Mouse (Mus musculus) hindbrain, embryonic 16.5 days (tissue): ENCODE results near the gene Wdr46. TPM values are rescaled to one million over a fixed set of nuclear protein-coding genes. Genes with fewer than 3 reads are reported as not detected.

ENCODE experiments used
- ATAC-seq: fragments of 200-750 bp; cut with Nextera tagmentation; 2 replicates; pipeline ENCODE4 v1.8.0; 2017; ENCODE audit warnings: moderate TSS enrichment, moderate library complexity
- H3K27ac ChIP-seq: fragments of 300-500 bp; sonication (generic); 2 replicates; pipeline ENCODE4 v1.5.1; 2014; ENCODE audit warnings: low read depth, mild to moderate bottlenecking, control low read depth, low read length, moderate library complexity
- H3K27me3 ChIP-seq: fragments of 300-500 bp; sonication (generic); replicated peaks from 2 replicates; pipeline ENCODE4 v1.6.1; 2014; ENCODE audit warnings: low read length; ENCODE audit not compliant: control insufficient read depth, insufficient read depth
- H3K36me3 ChIP-seq: fragments of 300-500 bp; sonication (generic); 2 replicates; pipeline ENCODE4 v1.6.1; 2014; ENCODE audit warnings: mild to moderate bottlenecking, low read length, moderate library complexity, mixed read lengths; ENCODE audit not compliant: control insufficient read depth, insufficient read depth
- H3K4me1 ChIP-seq: fragments of 300-500 bp; sonication (generic); 2 replicates; pipeline ENCODE4 v1.6.1; 2014; ENCODE audit warnings: low read depth, low read length; ENCODE audit not compliant: control insufficient read depth, insufficient read depth
- H3K4me2 ChIP-seq: fragments of 300-500 bp; sonication (generic); 2 replicates; pipeline ENCODE4 v1.6.1; 2014; ENCODE audit warnings: mild to moderate bottlenecking, low read length, control low read depth, moderate library complexity
- H3K4me3 ChIP-seq: fragments of 300-500 bp; sonication (generic); 2 replicates; pipeline ENCODE4 v1.5.1; 2014; ENCODE audit warnings: mild to moderate bottlenecking, low read length, control low read depth, moderate library complexity
- H3K9ac ChIP-seq: fragments of 300-500 bp; sonication (generic); 2 replicates; pipeline ENCODE4 v1.6.1; 2014; ENCODE audit warnings: low read depth, mild to moderate bottlenecking, control low read depth, low read length, moderate library complexity
- H3K9me3 ChIP-seq: fragments of 300-500 bp; sonication (generic); 2 replicates; pipeline ENCODE4 v1.6.1; 2014; ENCODE audit warnings: mild to moderate bottlenecking, low read length, moderate library complexity; ENCODE audit not compliant: control insufficient read depth
- WGBS: fragments of 180-500 bp; shearing (Covaris S2); extraction: QIAGEN DNeasy Blood & Tissue Kit; methylation state at CpG from one replicate; pipeline ENCODE4 v1.1.7; 2014; 5-methylcytosine and 5-hydroxymethylcytosine counted together
- polyA plus RNA-seq: library from polyadenylated mRNA; unstranded; fragments of >200 nt; fragmentation: Nextera tagmentation; extraction: Ambion mirVana; gene quantifications from 2 replicates; pipeline ENCODE4 v1.2.1, GENCODE M21; 2015

The Wdr46 gene
- polyA plus RNA-seq, 1 experiment from 2014 or later, result 20.7 TPM

DNA sequence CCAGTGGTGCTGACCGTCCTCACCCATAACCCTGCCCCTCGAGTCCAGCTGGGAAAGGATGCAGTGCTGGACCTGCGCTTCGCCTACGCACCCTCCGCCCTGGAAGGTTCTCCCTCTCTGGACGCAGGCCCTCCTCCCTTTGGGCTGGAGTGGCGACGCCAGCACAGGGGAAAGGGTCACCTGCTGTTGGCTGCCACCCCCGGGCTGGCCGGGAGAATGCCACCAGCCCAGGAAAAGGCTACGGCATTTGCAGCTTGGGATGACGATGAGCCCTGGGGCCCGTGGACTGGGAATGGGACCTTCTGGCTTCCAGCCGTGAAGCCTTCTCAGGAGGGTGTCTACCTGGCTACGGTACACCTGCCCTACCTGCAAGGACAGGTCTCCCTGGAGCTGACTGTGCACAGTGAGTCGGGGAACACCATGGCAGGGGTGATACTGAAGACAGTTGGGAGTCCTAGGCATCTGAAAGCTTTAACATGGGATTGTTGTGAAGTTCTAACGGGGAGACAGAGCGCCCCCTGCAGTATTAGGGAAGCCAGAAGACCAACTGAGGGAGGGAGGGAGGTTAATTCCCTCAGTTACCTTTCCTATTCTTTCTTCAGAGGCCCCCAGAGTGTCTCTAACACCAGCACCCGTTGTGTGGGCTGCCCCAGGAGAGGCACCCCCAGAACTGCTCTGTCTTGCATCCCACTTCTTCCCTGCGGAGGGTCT, 14.9 kb upstream of the Wdr46 start:
- Histone ChIP-seq H3K9ac (no peak overlapping the region), H3K4me2 (no peak overlapping the region), H3K27me3 (no peaks in the 10 kb centered on the region), H3K9me3 (no peaks in the 10 kb centered on the region), H3K4me3 (no peak overlapping the region), H3K27ac (no peak overlapping the region), H3K36me3 (no peaks in the 10 kb centered on the region), H3K4me1 (peaks cover 6% of the 10 kb centered on the region)
- WGBS, result 85% methylated on average over 21 of the region's 21 CpGs
- no peak for ATAC-seq

DNA sequence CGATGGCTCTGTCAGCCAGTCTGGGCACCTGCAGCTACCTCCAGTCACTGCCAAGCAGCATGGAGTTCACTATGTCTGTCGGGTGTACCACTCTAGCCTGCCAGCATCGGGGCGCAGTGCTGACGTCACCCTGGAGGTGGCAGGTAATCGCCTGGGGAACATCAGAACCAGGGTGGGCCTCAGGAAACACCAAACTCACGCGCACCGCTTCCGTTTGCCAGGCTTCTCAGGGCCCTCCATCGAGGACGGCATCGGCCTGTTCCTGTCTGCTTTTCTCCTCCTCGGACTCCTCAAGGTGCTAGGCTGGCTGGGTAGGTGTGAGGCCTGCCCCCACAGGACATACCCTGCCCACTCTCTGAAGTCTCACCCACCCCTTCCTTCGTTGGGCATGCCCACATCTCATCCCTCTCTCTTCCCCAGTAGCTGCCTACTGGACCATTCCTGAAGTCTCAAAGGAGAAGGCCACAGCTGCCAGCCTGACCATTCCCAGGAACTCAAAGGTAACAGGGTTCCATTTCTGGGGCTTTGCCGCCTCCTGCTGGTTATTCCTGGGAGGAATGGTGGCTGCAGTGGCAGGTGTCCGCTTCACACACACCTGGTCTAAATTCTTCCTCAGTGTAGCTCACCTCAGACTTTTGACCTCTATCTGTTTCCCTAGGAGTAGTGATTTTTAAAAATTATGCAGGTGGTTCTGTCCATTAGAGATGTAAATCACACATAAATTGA, 14.1 kb upstream of the Wdr46 start:
- Histone ChIP-seq H3K4me1 (peaks cover 10% of the 10 kb centered on the region), H3K9me3 (no peaks in the 10 kb centered on the region), H3K4me3 (no peak overlapping the region), H3K27me3 (no peaks in the 10 kb centered on the region), H3K27ac (no peak overlapping the region), H3K4me2 (no peak overlapping the region), H3K9ac (no peak overlapping the region), H3K36me3 (no peaks in the 10 kb centered on the region)
- WGBS, result 74% methylated on average over 17 of the region's 17 CpGs
- ATAC-seq, result no peak

DNA sequence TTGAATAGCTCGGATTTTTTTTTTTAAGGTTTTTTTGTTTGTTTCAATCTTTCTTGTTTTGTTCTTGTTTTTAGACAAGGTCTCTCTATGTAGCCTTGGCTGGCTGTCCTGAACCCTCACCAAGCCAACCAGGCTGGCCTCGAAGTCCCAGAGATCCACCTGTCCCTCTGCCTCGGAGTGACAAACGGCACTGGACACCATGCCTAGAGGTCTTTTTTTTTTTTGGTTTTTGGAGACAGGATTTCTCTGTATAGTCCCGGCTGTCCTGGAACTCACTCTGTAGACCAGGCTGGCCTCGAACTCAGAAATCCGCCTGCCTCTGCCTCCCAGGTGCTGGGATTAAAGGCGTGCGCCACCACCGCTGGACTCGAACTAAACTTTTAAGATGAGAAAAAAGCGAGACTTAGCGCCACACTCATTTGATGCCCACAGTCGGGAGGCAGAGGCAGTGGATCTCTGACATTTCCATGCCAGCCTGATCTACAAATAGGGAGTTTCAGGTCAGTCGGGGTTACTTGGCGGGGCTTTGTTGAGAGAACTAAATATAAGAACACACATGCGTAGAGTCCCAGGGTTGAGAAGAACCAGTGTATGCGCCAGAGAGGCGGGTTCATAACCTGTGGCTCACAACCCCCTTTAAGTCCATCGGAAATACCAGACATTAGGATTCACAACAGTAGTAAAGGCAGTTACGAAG, 12.1 kb upstream of the Wdr46 start:
- 64% methylated on average over 21 of the region's 21 CpGs for WGBS
- peaks cover 6% of the 10 kb centered on the region for H3K36me3 ChIP-seq
- H3K4me3 ChIP-seq, result peak overlapping the region; percentile 73
- H3K27me3 ChIP-seq, result no peaks in the 10 kb centered on the region
- peak overlapping the region; percentile 92 for H3K4me2 ChIP-seq
- H3K4me1 ChIP-seq, result peaks cover 12% of the 10 kb centered on the region
- peak overlapping the region; percentile 74 for H3K9ac ChIP-seq
- no peak overlapping the region; the same call in 1 of the 2 replicates for H3K27ac ChIP-seq
- ATAC-seq, result no peak
- no peaks in the 10 kb centered on the region for H3K9me3 ChIP-seq

DNA sequence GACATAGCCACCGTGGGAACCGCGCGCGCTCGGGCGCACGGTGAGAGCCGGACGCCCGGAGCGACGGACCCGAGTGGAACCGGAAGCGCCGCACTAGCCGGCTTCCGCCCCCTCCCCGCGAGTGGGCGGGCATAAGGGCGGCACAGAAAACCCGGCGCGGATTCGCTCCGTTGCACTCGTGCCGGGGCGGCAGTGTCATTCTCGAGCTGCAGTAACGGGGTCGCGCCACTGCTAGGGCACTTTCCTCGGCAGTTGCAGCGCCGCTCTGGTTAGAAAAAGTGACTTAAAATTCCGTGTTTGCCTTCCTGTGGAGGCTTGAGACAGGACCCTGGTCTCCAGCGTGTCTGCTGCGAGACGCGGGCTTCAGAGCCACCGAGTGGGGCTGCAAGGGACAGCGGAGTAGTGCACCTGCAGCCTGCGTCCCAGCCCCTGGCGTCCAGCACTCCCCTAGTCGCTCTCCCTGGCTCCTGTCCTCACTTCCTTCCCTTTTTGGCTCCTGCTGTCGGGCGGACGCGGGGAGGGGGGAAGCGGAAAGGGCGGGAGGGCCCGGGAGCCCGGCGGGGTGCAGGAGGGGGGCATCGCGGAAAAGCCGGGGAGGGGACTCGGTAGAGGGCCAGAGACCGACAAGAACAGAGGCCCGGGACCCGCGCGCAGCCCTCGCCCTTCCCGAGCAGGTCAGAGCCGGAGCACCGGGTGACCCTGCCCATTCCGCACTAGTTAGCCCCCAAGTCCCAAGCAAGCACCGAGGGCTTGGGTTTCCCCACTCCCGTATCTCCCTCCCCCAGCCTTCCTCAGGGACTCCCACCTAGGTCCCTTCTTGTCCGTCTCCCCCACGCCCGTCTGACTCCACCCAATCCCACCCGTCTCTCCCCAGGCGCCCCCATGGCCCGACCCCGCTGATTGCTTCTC, 10.8 kb upstream of the Wdr46 start, which contains the start of gene Rgl2:
Rgl2 (plus strand) TSS at position 173 of the 909 bp plus-strand sequence.
- under 1% methylated on average over 78 of the region's 80 CpGs for WGBS
- ATAC-seq, result peak; percentile 88
- Histone ChIP-seq H3K4me1 (peaks cover 12% of the 10 kb centered on the region), H3K4me2 (peak within 1 kb of the TSS; percentile 92), H3K36me3 (peaks cover 6% of the 10 kb centered on the region), H3K27ac (peak within 1 kb of the TSS; percentile 90), H3K9me3 (no peaks in the 10 kb centered on the region), H3K4me3 (peak within 1 kb of the TSS; percentile 73), H3K27me3 (no peaks in the 10 kb centered on the region), H3K9ac (peak within 1 kb of the TSS; percentile 86)

DNA sequence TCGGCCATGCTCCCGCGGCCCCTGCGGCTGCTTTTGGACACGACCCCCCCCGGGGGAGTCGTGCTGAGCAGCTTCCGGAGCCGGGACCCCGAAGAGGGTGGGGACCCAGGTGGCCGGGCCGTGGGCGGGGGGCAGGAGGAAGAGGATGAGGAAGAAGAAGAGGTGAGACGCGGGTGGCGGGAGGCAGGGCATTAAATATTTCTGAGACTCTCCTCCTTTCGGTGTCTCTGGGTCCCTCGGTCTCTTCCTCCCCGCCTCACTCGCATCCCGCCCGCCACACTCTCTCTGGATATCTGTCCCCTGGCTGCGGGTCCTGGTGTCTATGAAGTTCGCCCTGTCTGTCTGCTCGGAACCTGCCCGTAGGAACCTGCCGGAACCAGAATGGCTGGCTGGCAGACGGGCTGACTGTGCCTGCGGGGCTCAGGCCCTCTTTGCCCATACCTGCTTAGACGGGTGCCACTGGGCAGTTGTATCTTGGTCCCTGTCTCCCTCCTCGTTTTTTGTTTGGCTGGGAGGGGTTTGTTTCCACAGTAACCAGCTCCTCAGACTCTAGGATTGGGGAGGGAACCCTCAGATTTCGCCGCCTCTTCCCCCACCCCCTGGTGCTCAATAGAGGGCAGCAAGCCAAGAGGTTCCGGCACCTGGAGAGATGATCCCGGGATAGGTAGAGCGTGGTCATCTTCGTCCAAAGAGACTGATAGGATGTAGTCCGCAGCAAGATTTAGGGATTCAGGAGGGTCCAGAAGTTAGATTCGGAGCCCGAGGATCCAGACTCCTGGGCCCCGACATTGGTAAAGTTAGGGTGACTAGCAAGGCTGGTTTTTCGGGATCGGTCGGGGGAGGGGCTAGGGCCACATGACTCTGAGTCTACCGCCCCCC, 9.9 kb upstream of the Wdr46 start:
- under 1% methylated on average over 44 of the region's 45 CpGs for WGBS
- peak; percentile 5; the same call in 1 of the 2 replicates for ATAC-seq
- Histone ChIP-seq H3K9ac (peak overlapping the region; percentile 86), H3K27ac (peak overlapping the region; percentile 90), H3K4me3 (peak overlapping the region; percentile 73), H3K27me3 (no peaks in the 10 kb centered on the region), H3K9me3 (no peaks in the 10 kb centered on the region), H3K4me2 (peak overlapping the region; percentile 92), H3K36me3 (peaks cover 12% of the 10 kb centered on the region), H3K4me1 (peaks cover 12% of the 10 kb centered on the region)

DNA sequence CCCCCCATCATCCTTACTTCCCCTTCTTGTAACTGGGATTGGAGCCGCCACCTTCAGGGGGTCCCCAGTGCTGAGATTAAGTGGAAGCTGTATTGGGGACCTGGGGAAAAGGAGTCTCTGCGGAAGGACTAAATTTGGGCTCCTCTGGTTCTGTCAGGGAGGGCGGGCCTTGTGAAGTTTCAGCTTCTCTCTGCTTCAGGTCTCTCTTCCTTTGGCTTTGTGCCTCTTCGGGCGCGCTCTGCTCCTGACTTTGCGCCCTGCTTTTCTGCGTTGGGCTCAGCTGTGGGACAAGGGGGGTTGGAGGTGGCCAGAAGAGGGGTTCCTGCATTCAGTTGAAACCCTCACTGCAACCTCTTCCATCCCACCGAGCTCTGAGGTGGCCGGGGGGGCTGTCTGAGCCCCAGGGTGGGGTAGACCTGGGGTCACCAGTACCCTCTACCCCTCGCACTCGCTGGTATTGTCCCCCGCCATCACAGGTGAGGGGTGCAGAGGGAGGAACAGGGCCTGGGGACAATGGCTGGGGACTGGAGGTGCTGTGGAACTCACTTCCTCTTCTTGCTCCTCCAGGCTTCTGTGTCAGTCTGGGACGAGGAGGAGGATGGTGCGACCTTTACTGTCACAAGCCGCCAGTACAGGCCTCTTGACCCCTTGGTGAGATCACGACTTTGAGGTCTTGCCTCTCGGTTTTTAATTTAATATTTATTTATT, 9.1 kb upstream of the Wdr46 start:
- Histone ChIP-seq H3K36me3 (peaks cover 12% of the 10 kb centered on the region), H3K4me3 (peak overlapping the region; percentile 73), H3K27ac (no peak overlapping the region), H3K4me1 (peaks cover 12% of the 10 kb centered on the region), H3K27me3 (no peaks in the 10 kb centered on the region), H3K9ac (peak overlapping the region; percentile 86; the same call in 1 of the 2 replicates), H3K9me3 (no peaks in the 10 kb centered on the region), H3K4me2 (peak overlapping the region; percentile 92)
- WGBS, result 45% methylated on average over 18 of the region's 18 CpGs
- no peak for ATAC-seq

DNA sequence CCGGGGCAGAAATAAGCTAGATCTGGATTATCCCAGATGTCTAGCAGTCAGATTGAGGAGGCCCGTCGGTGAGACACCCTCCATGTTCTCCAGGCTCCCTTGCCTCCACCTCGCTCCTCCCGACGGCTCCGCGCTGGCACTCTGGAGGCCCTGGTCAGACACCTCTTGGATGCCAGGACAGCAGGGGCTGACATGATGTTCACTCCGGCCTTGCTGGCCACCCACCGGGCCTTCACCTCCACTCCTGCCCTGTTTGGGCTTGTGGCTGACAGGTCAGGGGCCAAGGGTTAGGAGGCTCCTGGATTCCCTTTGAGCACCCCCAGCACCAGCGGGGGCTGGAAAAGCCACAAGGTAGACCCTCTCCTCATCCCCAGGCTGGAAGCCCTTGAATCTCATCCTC, 8.5 kb upstream of the Wdr46 start:
- H3K27ac ChIP-seq, result no peak overlapping the region
- no peak overlapping the region for H3K4me3 ChIP-seq
- ATAC-seq, result no peak
- H3K9me3 ChIP-seq, result no peaks in the 10 kb centered on the region
- H3K4me2 ChIP-seq, result no peak overlapping the region
- no peak overlapping the region for H3K9ac ChIP-seq
- WGBS, result 89% methylated on average over 11 of the region's 11 CpGs
- H3K27me3 ChIP-seq, result no peaks in the 10 kb centered on the region
- peaks cover 14% of the 10 kb centered on the region for H3K36me3 ChIP-seq
- H3K4me1 ChIP-seq, result peaks cover 12% of the 10 kb centered on the region
